Mouse (Mus musculus) retina, embryonic 14.5 days (tissue): Measurements from ENCODE around the gene Ppfibp2.

Experiments
- DNase-seq: peaks from one replicate; pipeline ENCODE4 v3.0.0-alpha.2; 2015; ENCODE audit warnings: low spot score

Ppfibp2 gene

GRCm38 (mm10) chr7:107618028-107618992 lies 23.3 kb downstream of the Ppfibp2 start:
- DNase-seq = no peak

GRCm38 (mm10) chr7:107619225-107619624 lies 24.2 kb downstream of the Ppfibp2 start:
- DNase-seq = no peak

- DNase-seq = no peak
Measured at GRCm38 (mm10) chr7:107620137-107620536, 25.1 kb downstream of the Ppfibp2 start.

GRCm38 (mm10) chr7:107624432-107624831 lies 29.4 kb downstream of the Ppfibp2 start:
- DNase-seq = no peak

GRCm38 (mm10) chr7:107625061-107625460 lies 30.1 kb downstream of the Ppfibp2 start, which contains the start of gene 5330417H12Rik:
Gene 5330417H12Rik, minus strand, starts transcription at chr7:107625161.
- no peak for DNase-seq

- no peak for DNase-seq
Measured at GRCm38 (mm10) chr7:107625781-107626180, 30.8 kb downstream of the Ppfibp2 start.

- no peak for DNase-seq
Measured at GRCm38 (mm10) chr7:107628383-107628782, 33.4 kb downstream of the Ppfibp2 start.

- DNase-seq = no peak
Measured at GRCm38 (mm10) chr7:107633201-107633600, 38.2 kb downstream of the Ppfibp2 start.

- DNase-seq = no peak
Measured at GRCm38 (mm10) chr7:107637398-107637797, 42.4 kb downstream of the Ppfibp2 start.

- no peak for DNase-seq
Measured at GRCm38 (mm10) chr7:107638026-107638425, 43.0 kb downstream of the Ppfibp2 start.

- DNase-seq = no peak
Measured at GRCm38 (mm10) chr7:107642586-107643275, 47.7 kb downstream of the Ppfibp2 start.

GRCm38 (mm10) chr7:107644987-107645386 lies 50.0 kb downstream of the Ppfibp2 start:
- no peak for DNase-seq

- DNase-seq = no peak
Measured at GRCm38 (mm10) chr7:107648937-107649688, 54.1 kb downstream of the Ppfibp2 start.

- no peak for DNase-seq
Measured at GRCm38 (mm10) chr7:107649990-107650389, 55.0 kb downstream of the Ppfibp2 start.

- DNase-seq = no peak
Measured at GRCm38 (mm10) chr7:107651821-107652220, 56.8 kb downstream of the Ppfibp2 start.

GRCm38 (mm10) chr7:107656451-107656850 lies 61.4 kb downstream of the Ppfibp2 start:
- DNase-seq = no peak

- DNase-seq = no peak
Measured at GRCm38 (mm10) chr7:107659186-107659918, 64.3 kb downstream of the Ppfibp2 start.

- peak; percentile 92 for DNase-seq
Measured at GRCm38 (mm10) chr7:107661189-107661842, 66.3 kb downstream of the Ppfibp2 start.

- DNase-seq = no peak
Measured at GRCm38 (mm10) chr7:107661843-107662281, 66.9 kb downstream of the Ppfibp2 start.

GRCm38 (mm10) chr7:107663621-107664020 lies 68.6 kb downstream of the Ppfibp2 start:
- DNase-seq = no peak
